In genomic region chr9:57541312-57541711, GRCm38 (mm10) we compare ENCODE assay signal across 9 mouse cellular contexts. TPM values are rescaled to one million over a fixed set of nuclear protein-coding genes. Genes with fewer than 3 reads are reported as not detected.
DNase-seq lines count a peak whose midpoint lies in the region; ATAC-seq lines count a peak whose summit lies in the region.
"Had no signal": no experiment of that assay in that cellular context is flagged by ENCODE, and none has a peak within 500 bp of the region (broad histone marks: within the 10 kb centered on the region; RNA-seq: fewer than 3 reads in every experiment).

No protein-coding gene starts in this region.

- peaks cover 9% of the 10 kb centered on the region for H3K4me1 ChIP-seq in limb, embryonic 11.5 days (ENCODE audit: control insufficient read depth, insufficient read depth, low read length)
- peaks cover 24% of the 10 kb centered on the region for H3K4me1 ChIP-seq in limb, embryonic 10.5 days
- peaks cover 7% of the 10 kb centered on the region; the same call in 1 of the 2 replicates for H3K4me1 ChIP-seq in embryonic facial prominence, embryonic 14.5 days (ENCODE audit: control insufficient read depth, insufficient read depth, low read length)

- H3K27ac ChIP-seq in limb, embryonic 11.5 days (replicated peaks; ENCODE audit: low read depth, low read length), result no peak overlapping the region
- H3K27ac ChIP-seq in limb, embryonic 10.5 days, result no peak overlapping the region
- H3K27ac ChIP-seq in embryonic facial prominence, embryonic 14.5 days (replicated peaks; ENCODE audit: low read depth, low read length), result no peak overlapping the region
- H3K27ac ChIP-seq: liver, embryonic 13.5 days had no signal

- DNase-seq in cerebellum, adult 8-10 months, result peak; percentile 54
- peak; percentile 56 for DNase-seq in limb, embryonic 11.5 days (ENCODE audit: low spot score)
- no peak for DNase-seq in limb, embryonic 10.5 days (ENCODE audit: low spot score)
- DNase-seq in MN1 (ENCODE audit: low spot score), result peak; percentile 78
- DNase-seq in embryonic facial prominence, embryonic 14.5 days (ENCODE audit: low spot score), result peak; percentile 70
- peak; percentile 54 for DNase-seq in lung, postnatal 25 days (ENCODE audit: low spot score)
- no peak for DNase-seq in gastrocnemius, postnatal 14 days
- DNase-seq: liver, embryonic 13.5 days had no signal

- intact Hi-C loops in gastrocnemius, postnatal 14 days (cut with DNase I; ENCODE audit: low total_unique reads), result loop anchor here (5.0 to 10.0 kb wide), 2 partner anchors 46 to 213 kb away; partner anchors contain the start of gene Ulk3

- H3K36me3 ChIP-seq in limb, embryonic 11.5 days (ENCODE audit: control insufficient read depth, insufficient read depth, low read length), result peaks cover 9% of the 10 kb centered on the region; the same call in 1 of the 2 replicates
- peaks cover 78% of the 10 kb centered on the region for H3K36me3 ChIP-seq in limb, embryonic 10.5 days
- peaks cover 55% of the 10 kb centered on the region for H3K36me3 ChIP-seq in embryonic facial prominence, embryonic 14.5 days (ENCODE audit: control insufficient read depth, insufficient read depth, low read length)

- H3K4me3 ChIP-seq in limb, embryonic 11.5 days (ENCODE audit: low read depth, low read length), result no peak overlapping the region
- H3K4me3 ChIP-seq in limb, embryonic 10.5 days, result no peak overlapping the region
- H3K4me3 ChIP-seq in embryonic facial prominence, embryonic 14.5 days (ENCODE audit: low read depth, low read length), result no peak overlapping the region
- H3K4me3 ChIP-seq: liver, embryonic 13.5 days had no signal

- H3K27me3 ChIP-seq in limb, embryonic 11.5 days (ENCODE audit: control insufficient read depth, insufficient read depth, low read length), result no peaks in the 10 kb centered on the region
- H3K27me3 ChIP-seq in limb, embryonic 10.5 days (ENCODE audit: low read depth, poor library complexity, severe bottlenecking), result no peaks in the 10 kb centered on the region
- H3K27me3 ChIP-seq in embryonic facial prominence, embryonic 14.5 days (replicated peaks; ENCODE audit: control insufficient read depth, insufficient read depth, low read length), result no peaks in the 10 kb centered on the region
- H3K27me3 ChIP-seq: liver, embryonic 13.5 days had no signal

- 0% methylated on average over 1 of the region's 1 CpGs for WGBS in limb, embryonic 11.5 days
- 46% methylated on average over 1 of the region's 1 CpGs for WGBS in limb, embryonic 10.5 days
- WGBS in embryonic facial prominence, embryonic 14.5 days, result 12% methylated on average over 1 of the region's 1 CpGs

- H3K9ac ChIP-seq in limb, embryonic 11.5 days (ENCODE audit: low read length), result no peak overlapping the region
- no peak overlapping the region for H3K9ac ChIP-seq in embryonic facial prominence, embryonic 14.5 days (ENCODE audit: low read depth, low read length)
- H3K9ac ChIP-seq: liver, embryonic 13.5 days had no signal

- no peaks in the 10 kb centered on the region for H3K9me3 ChIP-seq in limb, embryonic 11.5 days (ENCODE audit: control insufficient read depth, low read length)
- H3K9me3 ChIP-seq in limb, embryonic 10.5 days (replicated peaks), result no peaks in the 10 kb centered on the region
- H3K9me3 ChIP-seq in embryonic facial prominence, embryonic 14.5 days (ENCODE audit: control insufficient read depth, low read length), result no peaks in the 10 kb centered on the region
- H3K9me3 ChIP-seq: liver, embryonic 13.5 days had no signal

- H3K4me2 ChIP-seq in limb, embryonic 11.5 days (ENCODE audit: low read depth, severe bottlenecking), result no peak overlapping the region
- H3K4me2 ChIP-seq in embryonic facial prominence, embryonic 14.5 days (ENCODE audit: low read depth, low read length), result no peak overlapping the region
- H3K4me2 ChIP-seq: liver, embryonic 13.5 days had no signal

- no peak for ATAC-seq in cerebellum, adult (ENCODE audit: insufficient number of reproducible peaks, low FRiP score, low TSS enrichment)
- ATAC-seq in limb, embryonic 11.5 days (ENCODE audit: insufficient number of reproducible peaks, low FRiP score, low TSS enrichment, low read depth), result no peak
- no peak for ATAC-seq in embryonic facial prominence, embryonic 14.5 days (ENCODE audit: low read depth)

RNA-seq across cellular contexts. Expression of gene Fam219b, which starts 4.0 kb away (rescaled TPM):
- polyA plus RNA-seq in limb, embryonic 11.5 days (2014; fragmentation: Nextera tagmentation; extraction: Ambion mirVana), result 16.8 and 17.8 TPM in 2 replicates
- polyA plus RNA-seq in limb, embryonic 10.5 days (2016; fragmentation: Nextera tagmentation; extraction: Ambion mirVana), result 17.7 and 18.3 TPM in 2 replicates
- polyA plus RNA-seq in embryonic facial prominence, embryonic 14.5 days (2014; fragmentation: Nextera tagmentation; extraction: Ambion mirVana), result 21.1 and 24.2 TPM in 2 replicates
- total RNA-seq in gastrocnemius, postnatal 14 days (2021), result 1 to 10 TPM; 4.5 to 6.1 TPM

RNA-seq across cellular contexts. Expression of gene Mpi, which starts 11.3 kb away (rescaled TPM):
- 43.5 and 43.8 TPM in 2 replicates for polyA plus RNA-seq in limb, embryonic 11.5 days (2014; fragmentation: Nextera tagmentation; extraction: Ambion mirVana)
- 60.0 and 61.3 TPM in 2 replicates for polyA plus RNA-seq in limb, embryonic 10.5 days (2016; fragmentation: Nextera tagmentation; extraction: Ambion mirVana)
- polyA plus RNA-seq in embryonic facial prominence, embryonic 14.5 days (2014; fragmentation: Nextera tagmentation; extraction: Ambion mirVana), result 40.4 and 44.5 TPM in 2 replicates
- 10 to 100 TPM; 69.8 to 87.0 TPM for total RNA-seq in gastrocnemius, postnatal 14 days (2021)

RNA-seq across cellular contexts. Expression of gene Scamp2, which starts 19.4 kb away (rescaled TPM):
- polyA plus RNA-seq in limb, embryonic 11.5 days (2014; fragmentation: Nextera tagmentation; extraction: Ambion mirVana), result 44.4 and 44.7 TPM in 2 replicates
- 37.4 and 41.9 TPM in 2 replicates for polyA plus RNA-seq in limb, embryonic 10.5 days (2016; fragmentation: Nextera tagmentation; extraction: Ambion mirVana)
- polyA plus RNA-seq in embryonic facial prominence, embryonic 14.5 days (2014; fragmentation: Nextera tagmentation; extraction: Ambion mirVana), result 79.4 and 81.4 TPM in 2 replicates
- 10 to 100 TPM; 44.2 to 45.0 TPM for total RNA-seq in gastrocnemius, postnatal 14 days (2021)

RNA-seq across cellular contexts. Expression of gene Cox5a, which starts 20.2 kb away (rescaled TPM):
- 622 and 641 TPM in 2 replicates for polyA plus RNA-seq in limb, embryonic 11.5 days (2014; fragmentation: Nextera tagmentation; extraction: Ambion mirVana)
- 635 and 703 TPM in 2 replicates for polyA plus RNA-seq in limb, embryonic 10.5 days (2016; fragmentation: Nextera tagmentation; extraction: Ambion mirVana)
- 479 and 555 TPM in 2 replicates for polyA plus RNA-seq in embryonic facial prominence, embryonic 14.5 days (2014; fragmentation: Nextera tagmentation; extraction: Ambion mirVana)
- total RNA-seq in gastrocnemius, postnatal 14 days (2021), result 1,000 to 10,000 TPM; 1,175 to 1,382 TPM

RNA-seq across cellular contexts. Expression of gene Rpp25, which starts 37.5 kb away (rescaled TPM):
- 0.35 and 0.44 TPM in 2 replicates for polyA plus RNA-seq in limb, embryonic 11.5 days (2014; fragmentation: Nextera tagmentation; extraction: Ambion mirVana)
- 0.55 and 1.2 TPM in 2 replicates for polyA plus RNA-seq in limb, embryonic 10.5 days (2016; fragmentation: Nextera tagmentation; extraction: Ambion mirVana)
- 0.86 and 1.4 TPM in 2 replicates for polyA plus RNA-seq in embryonic facial prominence, embryonic 14.5 days (2014; fragmentation: Nextera tagmentation; extraction: Ambion mirVana)
- not detected for total RNA-seq in gastrocnemius, postnatal 14 days (2021)

Comparison
In these comparisons a context has a peak if more than half of its experiments do, and no peak if none do; other contexts are left out.
1. DNase-seq: peak in cerebellum, adult 8-10 months (single experiment), limb, embryonic 11.5 days (single experiment), MN1 (single experiment), embryonic facial prominence, embryonic 14.5 days (single experiment) and lung, postnatal 25 days (single experiment); none in limb, embryonic 10.5 days (single experiment) and gastrocnemius, postnatal 14 days (single experiment).